Mouse (Mus musculus): ENCODE results near the gene Psmd12. TPM values are rescaled to one million over a fixed set of nuclear protein-coding genes. Genes with fewer than 3 reads are reported as not detected.

Psmd12 gene
- 173 and 181 TPM in 2 replicates for polyA plus RNA-seq (2015; fragmentation: Nextera tagmentation; extraction: Ambion mirVana)

DNA sequence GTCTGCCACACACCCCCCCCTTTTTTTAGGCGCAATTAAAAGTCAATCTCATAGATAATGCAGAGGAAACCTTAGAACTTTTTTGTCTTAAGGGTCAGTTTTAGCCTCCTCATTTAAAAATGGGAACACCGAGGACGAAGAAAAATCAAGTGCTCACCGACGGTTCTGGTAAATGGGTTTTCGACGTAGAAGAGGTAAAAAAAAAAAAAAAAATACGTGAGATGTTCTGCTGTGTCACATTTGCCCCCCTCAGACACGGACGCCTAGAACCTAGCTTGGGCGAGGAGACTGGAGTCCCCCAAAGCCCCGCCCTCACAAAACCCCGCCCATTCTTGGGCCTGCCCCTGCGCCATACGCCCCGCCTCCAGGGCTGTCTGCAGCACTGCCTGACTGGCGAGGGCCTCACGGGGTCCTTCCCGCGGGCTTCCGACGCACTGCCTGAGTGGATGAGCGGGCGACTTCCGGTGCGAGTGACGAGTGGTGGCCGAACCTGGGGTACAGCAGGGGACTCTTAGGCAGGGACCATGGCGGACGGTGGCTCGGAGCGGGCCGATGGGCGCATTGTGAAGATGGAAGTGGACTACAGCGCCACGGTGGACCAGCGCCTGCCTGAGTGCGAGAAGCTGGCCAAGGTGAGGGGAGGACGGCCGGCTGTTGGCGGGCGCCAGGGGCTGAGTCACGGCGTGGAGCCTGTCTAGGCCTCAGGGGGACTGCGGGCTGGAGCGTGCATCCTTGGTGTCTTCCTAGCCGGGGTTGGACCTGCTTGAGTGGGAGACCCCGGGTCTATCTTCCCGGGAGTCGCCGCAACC is at the start of gene Psmd12:
Psmd12 (plus strand) TSS at position 432 of the 809 bp plus-strand sequence.
- Histone ChIP-seq H3K27me3 (no peaks in the 10 kb centered on the region), H3K9ac (peak within 1 kb of the TSS; percentile 85), H3K4me3 (peak within 1 kb of the TSS; percentile 71), H3K27ac (replicated peaks) (peak within 1 kb of the TSS; percentile 43), H3K9me3 (no peaks in the 10 kb centered on the region), H3K36me3 (no peaks in the 10 kb centered on the region), H3K4me2 (peak within 1 kb of the TSS; percentile 94), H3K4me1 (replicated peaks) (peaks cover 20% of the 10 kb centered on the region)
- under 1% methylated on average over 51 of the region's 51 CpGs for WGBS
- ATAC-seq (ENCODE audit: low read depth): peak; percentile 97

DNA sequence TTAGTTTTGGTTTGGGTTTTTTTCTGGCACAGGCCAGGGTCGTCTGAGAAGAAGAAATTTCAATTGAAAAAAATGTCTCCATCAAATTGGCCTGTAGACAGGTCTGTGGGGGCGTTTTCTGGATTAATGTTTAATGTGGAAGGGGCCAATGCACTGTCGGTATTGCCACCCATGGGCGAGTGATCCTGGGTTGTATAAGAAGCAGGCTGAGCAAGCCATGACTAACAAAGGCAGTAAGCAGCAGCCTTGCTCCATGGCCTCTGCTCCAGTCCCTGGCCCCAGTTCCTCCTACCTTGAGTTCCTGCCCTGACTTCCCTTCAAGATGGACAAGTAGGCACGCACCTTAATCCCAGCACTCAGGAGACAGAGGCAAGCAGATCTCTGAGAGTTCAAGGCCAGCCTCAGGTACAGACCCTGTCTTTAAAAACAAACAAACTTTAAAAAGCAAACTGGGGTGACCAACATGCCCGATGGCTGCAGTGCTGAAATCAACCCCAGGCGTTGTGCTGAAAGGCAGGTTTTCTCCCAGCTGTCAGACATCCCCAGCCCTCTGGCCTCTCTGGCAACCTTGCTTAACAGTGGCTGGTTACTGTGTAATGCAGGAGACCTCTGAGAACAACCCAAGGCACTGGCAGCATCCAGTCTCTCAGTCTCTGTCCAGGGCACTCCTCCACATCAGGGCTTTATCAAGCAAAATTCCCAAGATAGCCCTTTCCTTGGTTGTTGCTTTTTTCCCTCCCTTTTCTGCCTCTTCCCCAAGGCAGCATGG is 47.9 kb upstream of the Psmd12 start:
- Histone ChIP-seq H3K9me3 (no peaks in the 10 kb centered on the region), H3K36me3 (no peaks in the 10 kb centered on the region), H3K27ac (replicated peaks) (no peak overlapping the region), H3K4me1 (replicated peaks) (peaks cover 16% of the 10 kb centered on the region; the same call in 1 of the 2 replicates), H3K4me3 (no peak overlapping the region), H3K27me3 (no peaks in the 10 kb centered on the region), H3K9ac (no peak overlapping the region), H3K4me2 (no peak overlapping the region)
- WGBS: 84% methylated on average over 7 of the region's 7 CpGs
- no peak for ATAC-seq (ENCODE audit: low read depth)

DNA sequence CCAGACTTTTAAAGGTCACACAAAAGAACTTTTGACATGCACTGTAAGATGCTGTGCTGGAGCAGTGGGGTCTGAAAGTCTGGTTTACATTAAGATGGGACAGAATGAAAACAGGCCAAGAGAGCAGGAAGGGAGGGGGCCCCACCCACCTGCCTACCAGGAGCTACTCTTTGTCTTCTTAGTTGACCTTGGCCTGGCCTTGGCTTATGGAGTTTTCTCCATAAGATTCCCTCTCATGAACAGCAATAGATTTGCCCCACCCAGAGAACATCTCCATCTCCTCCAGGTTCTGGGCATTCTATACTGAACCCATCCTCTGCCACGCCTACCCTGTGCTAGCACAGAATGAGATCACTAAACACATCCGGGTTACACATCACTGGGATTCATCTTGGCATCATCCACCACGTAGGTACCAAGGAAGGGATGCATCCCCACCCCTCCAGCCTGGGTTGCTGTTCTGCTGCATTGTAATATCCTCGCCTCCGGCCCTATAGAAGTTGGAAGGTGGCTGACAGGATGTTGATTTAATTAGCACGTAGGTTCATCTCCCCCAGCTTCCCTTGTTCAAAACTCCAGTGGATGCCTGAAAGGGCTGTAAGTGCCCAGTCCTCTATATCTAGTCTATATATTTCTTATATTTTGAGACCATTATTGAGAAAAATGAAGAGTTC is 43.4 kb upstream of the Psmd12 start:
- no peak overlapping the region for H3K27ac ChIP-seq (replicated peaks)
- H3K4me2 ChIP-seq: no peak overlapping the region
- H3K36me3 ChIP-seq: no peaks in the 10 kb centered on the region
- H3K9ac ChIP-seq: no peak overlapping the region
- ATAC-seq (ENCODE audit: low read depth): no peak
- no peak overlapping the region for H3K4me3 ChIP-seq
- 95% methylated on average over 6 of the region's 6 CpGs for WGBS
- no peaks in the 10 kb centered on the region for H3K9me3 ChIP-seq
- no peaks in the 10 kb centered on the region for H3K27me3 ChIP-seq
- peaks cover 20% of the 10 kb centered on the region; the same call in 1 of the 2 replicates for H3K4me1 ChIP-seq (replicated peaks)

DNA sequence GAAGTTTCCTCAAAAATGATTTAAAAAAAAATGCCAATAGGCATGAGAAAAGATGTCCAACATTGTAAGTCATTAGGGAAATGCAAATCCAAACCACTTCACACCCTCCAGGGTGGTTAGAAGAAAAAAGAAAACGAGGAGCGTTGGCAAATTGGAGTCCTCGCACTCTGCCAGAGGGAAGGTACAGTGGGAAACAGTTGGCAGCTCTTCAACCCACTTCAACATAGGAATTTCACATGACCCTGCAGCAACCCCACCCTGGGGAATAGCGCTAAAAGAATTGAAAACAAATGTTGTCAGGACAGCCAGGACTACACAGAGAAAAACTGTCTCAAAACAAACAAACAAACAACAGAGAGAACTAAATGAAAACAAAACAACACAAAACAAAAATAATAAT is 41.6 kb upstream of the Psmd12 start:
- peaks cover 12% of the 10 kb centered on the region; the same call in 1 of the 2 replicates for H3K4me1 ChIP-seq (replicated peaks)
- H3K27ac ChIP-seq (replicated peaks): no peak overlapping the region
- no peaks in the 10 kb centered on the region for H3K27me3 ChIP-seq
- no peak overlapping the region for H3K4me3 ChIP-seq
- 78% methylated on average over 4 of the region's 4 CpGs for WGBS
- ATAC-seq (ENCODE audit: low read depth): no peak
- H3K4me2 ChIP-seq: no peak overlapping the region
- H3K9me3 ChIP-seq: no peaks in the 10 kb centered on the region
- no peak overlapping the region for H3K9ac ChIP-seq
- no peaks in the 10 kb centered on the region for H3K36me3 ChIP-seq

DNA sequence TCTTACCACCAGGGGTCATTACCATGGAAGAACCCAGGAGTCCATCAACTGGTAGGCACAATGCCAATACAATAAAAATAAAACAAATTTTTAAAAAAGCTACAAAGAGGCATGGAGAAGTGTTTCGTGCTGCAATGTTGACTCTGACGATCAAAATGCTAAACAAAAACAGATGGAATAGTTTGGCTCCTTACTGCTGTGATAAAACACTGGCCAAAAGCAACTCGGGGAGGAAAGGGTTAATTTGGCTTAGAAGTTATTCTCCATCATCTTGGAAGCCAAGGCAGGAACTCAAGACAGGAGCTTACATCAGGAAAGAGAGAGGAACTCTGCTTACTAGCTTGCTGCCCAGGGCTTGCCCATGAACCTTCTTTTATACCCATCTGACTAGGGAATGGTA is 41.1 kb upstream of the Psmd12 start:
- Histone ChIP-seq H3K9me3 (no peaks in the 10 kb centered on the region), H3K36me3 (no peaks in the 10 kb centered on the region), H3K27me3 (no peaks in the 10 kb centered on the region), H3K27ac (replicated peaks) (no peak overlapping the region), H3K9ac (no peak overlapping the region), H3K4me2 (no peak overlapping the region), H3K4me1 (replicated peaks) (peaks cover 7% of the 10 kb centered on the region; the same call in 1 of the 2 replicates), H3K4me3 (no peak overlapping the region)
- 83% methylated on average over 3 of the region's 3 CpGs for WGBS
- no peak for ATAC-seq (ENCODE audit: low read depth)

DNA sequence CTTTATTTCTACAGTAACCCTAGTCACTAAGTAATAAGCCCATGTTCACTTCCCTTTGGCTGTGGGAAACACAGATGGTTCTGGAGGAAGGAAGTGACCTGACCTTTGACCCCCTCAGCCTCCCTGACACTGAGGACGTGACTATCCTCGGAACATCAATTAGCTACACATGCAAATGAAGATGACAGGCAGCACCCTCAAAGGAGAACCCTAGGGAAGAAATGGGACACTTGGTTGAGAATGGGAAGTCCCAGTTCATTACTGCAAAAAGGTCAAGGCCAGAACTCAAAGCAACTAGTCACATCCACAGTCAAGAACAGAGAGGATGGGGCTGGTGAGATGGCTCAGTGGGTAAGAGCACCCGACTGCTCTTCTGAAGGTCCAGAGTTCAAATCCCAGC is 38.2 kb upstream of the Psmd12 start:
- no peak overlapping the region for H3K27ac ChIP-seq (replicated peaks)
- H3K36me3 ChIP-seq: no peaks in the 10 kb centered on the region
- no peak for ATAC-seq (ENCODE audit: low read depth)
- WGBS: 50% methylated on average over 3 of the region's 3 CpGs
- no peaks in the 10 kb centered on the region for H3K27me3 ChIP-seq
- 0 out of 2 replicates have a peak, but pooled peaks cover 4% of the 10 kb centered on the region for H3K4me1 ChIP-seq (replicated peaks)
- H3K4me2 ChIP-seq: no peak overlapping the region
- no peak overlapping the region for H3K4me3 ChIP-seq
- no peak overlapping the region for H3K9ac ChIP-seq
- H3K9me3 ChIP-seq: no peaks in the 10 kb centered on the region

DNA sequence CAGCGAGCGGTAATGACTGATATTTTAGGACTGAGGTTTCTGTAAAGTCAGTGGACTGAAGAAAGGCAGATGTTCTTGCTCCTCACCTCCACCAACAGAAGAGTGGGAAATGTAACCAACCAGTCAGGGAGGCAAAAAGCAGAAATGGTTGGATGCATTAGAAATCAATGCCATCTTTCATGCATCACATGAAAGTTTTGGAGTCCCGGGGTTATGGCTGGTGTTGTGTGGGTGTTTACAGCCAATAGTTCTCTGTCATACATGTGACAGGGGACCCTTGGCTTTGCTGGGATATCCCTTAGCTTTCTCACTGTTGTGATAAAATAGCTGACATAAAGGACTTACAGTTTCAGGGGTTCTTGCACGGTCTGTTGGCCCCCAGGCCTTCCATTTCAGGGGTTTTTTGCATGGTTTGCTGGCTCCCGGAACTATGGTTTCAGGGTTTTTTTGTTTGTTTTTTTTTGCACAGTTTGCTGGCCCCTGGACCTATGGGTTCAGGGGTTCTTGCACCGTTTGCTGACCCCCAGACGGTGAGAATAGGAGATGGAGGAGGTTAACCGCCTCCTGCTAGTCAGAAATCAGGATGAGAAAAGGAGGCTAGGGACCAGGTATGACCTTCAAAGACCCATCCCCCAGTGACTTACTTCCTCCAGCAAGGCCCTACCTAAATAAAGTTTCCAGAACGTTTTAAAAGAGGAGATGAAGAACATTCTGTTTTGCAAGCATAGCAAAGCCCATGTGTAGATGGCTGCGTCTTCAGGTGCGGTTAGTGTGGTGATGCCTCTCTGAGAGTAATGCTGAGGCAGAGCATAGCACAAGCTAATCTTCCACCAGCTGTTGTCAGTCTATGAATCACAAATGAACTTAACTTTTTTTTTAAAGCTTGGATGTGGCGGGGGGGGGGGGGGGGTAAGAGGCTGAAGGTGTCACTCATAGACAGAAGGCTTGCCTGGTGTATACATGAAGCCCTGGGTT is 35.9 kb upstream of the Psmd12 start:
- Histone ChIP-seq H3K4me2 (no peak overlapping the region), H3K4me3 (no peak overlapping the region), H3K4me1 (replicated peaks) (peaks cover 6% of the 10 kb centered on the region), H3K36me3 (no peaks in the 10 kb centered on the region), H3K9ac (no peak overlapping the region), H3K27ac (replicated peaks) (no peak overlapping the region), H3K9me3 (no peaks in the 10 kb centered on the region), H3K27me3 (no peaks in the 10 kb centered on the region)
- ATAC-seq (ENCODE audit: low read depth): no peak
- WGBS: 81% methylated on average over 12 of the region's 12 CpGs

DNA sequence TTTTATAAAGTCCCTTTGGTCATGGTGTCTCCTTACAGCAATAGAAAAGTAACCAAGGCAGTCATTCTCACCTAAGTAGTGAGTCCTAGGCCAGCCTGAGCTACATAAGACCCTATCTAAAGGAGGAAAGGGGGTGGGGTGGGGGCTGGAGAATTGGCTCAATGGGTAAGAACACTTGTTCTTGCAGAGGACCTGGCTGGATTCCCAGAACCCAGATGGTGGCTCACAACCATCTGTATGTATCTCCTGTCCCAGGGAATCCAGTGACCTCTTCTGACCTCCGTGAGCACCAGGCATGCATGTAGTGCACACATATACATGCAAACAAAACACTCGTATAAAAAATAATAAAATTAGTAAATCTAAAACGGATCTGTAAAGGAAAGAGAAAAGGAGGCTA is 33.6 kb upstream of the Psmd12 start:
- H3K9me3 ChIP-seq: no peaks in the 10 kb centered on the region
- ATAC-seq (ENCODE audit: low read depth): no peak
- H3K4me3 ChIP-seq: no peak overlapping the region
- 89% methylated on average over 3 of the region's 3 CpGs for WGBS
- no peaks in the 10 kb centered on the region for H3K27me3 ChIP-seq
- H3K36me3 ChIP-seq: no peaks in the 10 kb centered on the region
- H3K4me1 ChIP-seq (replicated peaks): peaks cover 24% of the 10 kb centered on the region
- H3K4me2 ChIP-seq: no peak overlapping the region
- H3K27ac ChIP-seq (replicated peaks): no peak overlapping the region
- no peak overlapping the region for H3K9ac ChIP-seq

DNA sequence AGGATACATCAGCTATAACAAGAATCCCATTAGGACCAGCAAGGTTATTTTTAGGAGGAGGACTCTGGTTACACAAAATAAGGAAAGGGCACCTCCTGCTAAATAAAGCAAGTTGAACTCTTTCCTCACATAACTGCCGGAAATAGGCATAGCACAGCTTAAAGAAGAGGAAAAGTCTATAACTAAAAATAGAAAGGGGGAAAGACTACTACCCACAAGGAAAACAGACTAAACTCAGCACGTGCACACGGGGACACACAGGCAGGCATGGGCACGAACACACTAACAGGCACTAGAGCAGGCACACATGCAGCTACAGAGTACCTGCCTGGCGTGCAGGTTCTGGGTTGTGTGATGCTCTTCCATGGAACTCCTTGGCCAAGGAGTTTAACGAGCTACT is 32.6 kb upstream of the Psmd12 start:
- peaks cover 24% of the 10 kb centered on the region for H3K4me1 ChIP-seq (replicated peaks)
- H3K27ac ChIP-seq (replicated peaks): no peak overlapping the region
- no peak overlapping the region for H3K9ac ChIP-seq
- H3K36me3 ChIP-seq: no peaks in the 10 kb centered on the region
- H3K4me2 ChIP-seq: no peak overlapping the region
- H3K9me3 ChIP-seq: no peaks in the 10 kb centered on the region
- H3K27me3 ChIP-seq: no peaks in the 10 kb centered on the region
- H3K4me3 ChIP-seq: no peak overlapping the region
- WGBS: 84% methylated on average over 6 of the region's 6 CpGs
- no peak for ATAC-seq (ENCODE audit: low read depth)

DNA sequence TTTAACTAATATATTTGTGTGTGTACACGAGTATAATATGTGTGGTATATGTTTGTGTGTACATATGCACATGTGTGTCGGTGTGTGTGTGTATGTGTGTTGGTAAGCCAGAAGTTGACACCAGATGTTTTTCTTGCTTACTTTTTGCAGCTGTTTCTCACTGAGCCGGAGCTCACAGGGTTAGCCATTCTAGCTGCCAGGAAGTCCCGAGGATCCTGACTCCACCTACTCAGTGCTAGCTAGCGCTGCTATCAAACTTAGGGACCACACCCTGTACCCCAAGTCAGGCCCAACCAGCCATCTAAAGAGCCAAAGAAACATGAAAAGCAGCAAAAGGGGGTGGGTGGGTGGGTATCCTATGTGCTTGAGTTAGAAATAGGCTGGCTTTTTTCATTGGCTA is 31.9 kb upstream of the Psmd12 start:
- Histone ChIP-seq H3K27ac (replicated peaks) (no peak overlapping the region), H3K9ac (no peak overlapping the region), H3K4me1 (replicated peaks) (peaks cover 24% of the 10 kb centered on the region), H3K4me2 (no peak overlapping the region), H3K36me3 (no peaks in the 10 kb centered on the region), H3K4me3 (no peak overlapping the region), H3K27me3 (no peaks in the 10 kb centered on the region), H3K9me3 (no peaks in the 10 kb centered on the region)
- 74% methylated on average over 5 of the region's 5 CpGs for WGBS
- no peak for ATAC-seq (ENCODE audit: low read depth)

DNA sequence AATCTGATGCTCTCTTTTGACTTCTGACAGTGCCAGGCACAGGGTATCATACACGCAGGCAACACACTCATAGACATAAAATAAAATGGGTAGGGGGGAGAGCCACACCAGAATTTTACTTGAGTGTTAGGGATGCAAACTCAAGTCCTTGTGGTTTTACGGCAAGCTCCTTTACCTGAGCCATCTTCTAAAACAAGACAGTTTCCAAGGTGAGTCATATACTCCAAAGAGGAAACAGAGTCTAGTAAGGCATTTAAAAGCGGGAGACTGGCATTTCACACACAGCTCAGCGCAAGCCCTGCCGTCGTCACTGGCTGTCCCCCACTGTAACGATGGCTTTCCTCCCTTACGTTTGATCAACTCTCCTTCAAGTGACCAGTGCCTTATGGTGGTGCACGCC is 31.4 kb upstream of the Psmd12 start:
- Histone ChIP-seq H3K4me3 (no peak overlapping the region), H3K27me3 (no peaks in the 10 kb centered on the region), H3K27ac (replicated peaks) (no peak overlapping the region), H3K9me3 (no peaks in the 10 kb centered on the region), H3K9ac (no peak overlapping the region), H3K4me2 (no peak overlapping the region), H3K4me1 (replicated peaks) (peaks cover 24% of the 10 kb centered on the region), H3K36me3 (no peaks in the 10 kb centered on the region)
- 90% methylated on average over 9 of the region's 9 CpGs for WGBS
- ATAC-seq (ENCODE audit: low read depth): no peak

All from neural tube, embryonic 13.5 days (tissue).